Mouse (Mus musculus): ENCODE measurements around the gene Ctbs.
A peak's percentile ranks its signal among the peaks of the same experiment; 100 is the strongest.

Gene Ctbs

DNA sequence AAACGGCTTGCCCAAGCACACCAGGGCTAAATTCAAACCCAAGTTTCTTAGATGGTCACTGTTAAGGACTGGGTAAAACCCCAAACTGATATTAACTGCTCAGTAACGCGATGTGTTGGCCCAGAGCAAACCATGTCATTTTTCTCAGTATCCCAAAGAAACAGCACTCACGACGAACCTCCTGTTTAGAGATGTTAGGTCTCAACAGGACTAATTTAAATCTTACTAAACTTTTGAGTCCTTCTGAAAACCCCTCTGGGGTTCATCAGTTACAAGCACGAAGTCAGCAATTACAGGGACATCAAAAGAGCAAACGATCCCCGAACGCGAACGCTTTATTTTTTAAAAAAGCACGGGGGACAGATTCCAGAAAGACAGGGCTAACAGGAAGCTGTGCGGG lies 49.4 kb downstream of the Ctbs start:
- DNase-seq (ENCODE audit: low spot score in 2 of 2): no peak

DNA sequence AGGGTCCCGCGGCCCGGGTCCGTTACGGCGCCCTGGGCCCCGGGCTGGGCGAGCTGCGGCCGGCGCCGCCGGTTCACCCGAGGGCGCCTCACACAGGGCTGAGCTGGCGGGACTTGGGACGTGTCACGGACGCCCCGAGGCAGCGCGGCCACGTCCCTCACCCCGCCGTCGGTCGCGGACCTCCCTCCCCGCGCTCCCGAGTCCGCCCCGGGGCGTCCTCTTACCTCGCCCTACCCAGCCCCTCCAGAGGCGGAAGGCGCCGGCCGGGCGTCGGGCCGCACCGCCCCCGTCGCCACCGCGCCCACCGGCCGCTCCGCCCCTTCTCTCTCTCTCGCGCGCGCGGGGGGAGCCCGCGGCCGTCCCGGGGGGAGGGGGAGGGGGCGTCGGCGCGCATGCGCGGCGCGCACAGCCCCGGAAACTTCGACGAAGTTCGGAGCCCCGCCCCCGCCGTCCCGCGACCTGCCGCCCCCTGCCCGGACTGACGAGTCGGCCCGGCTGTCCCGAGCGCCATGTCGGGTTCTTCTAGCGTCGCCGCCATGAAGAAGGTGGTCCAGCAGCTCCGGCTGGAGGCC lies 49.9 kb downstream of the Ctbs start, which contains the start of the genes Spata1 and Gng5:
Spata1 (minus strand) TSS at position 323 of the 572 bp plus-strand sequence.
Gng5 (plus strand) TSS at position 377 of the 572 bp plus-strand sequence.
- DNase-seq (ENCODE audit: low spot score in 2 of 2): peak; percentile 81 to 92

DNA sequence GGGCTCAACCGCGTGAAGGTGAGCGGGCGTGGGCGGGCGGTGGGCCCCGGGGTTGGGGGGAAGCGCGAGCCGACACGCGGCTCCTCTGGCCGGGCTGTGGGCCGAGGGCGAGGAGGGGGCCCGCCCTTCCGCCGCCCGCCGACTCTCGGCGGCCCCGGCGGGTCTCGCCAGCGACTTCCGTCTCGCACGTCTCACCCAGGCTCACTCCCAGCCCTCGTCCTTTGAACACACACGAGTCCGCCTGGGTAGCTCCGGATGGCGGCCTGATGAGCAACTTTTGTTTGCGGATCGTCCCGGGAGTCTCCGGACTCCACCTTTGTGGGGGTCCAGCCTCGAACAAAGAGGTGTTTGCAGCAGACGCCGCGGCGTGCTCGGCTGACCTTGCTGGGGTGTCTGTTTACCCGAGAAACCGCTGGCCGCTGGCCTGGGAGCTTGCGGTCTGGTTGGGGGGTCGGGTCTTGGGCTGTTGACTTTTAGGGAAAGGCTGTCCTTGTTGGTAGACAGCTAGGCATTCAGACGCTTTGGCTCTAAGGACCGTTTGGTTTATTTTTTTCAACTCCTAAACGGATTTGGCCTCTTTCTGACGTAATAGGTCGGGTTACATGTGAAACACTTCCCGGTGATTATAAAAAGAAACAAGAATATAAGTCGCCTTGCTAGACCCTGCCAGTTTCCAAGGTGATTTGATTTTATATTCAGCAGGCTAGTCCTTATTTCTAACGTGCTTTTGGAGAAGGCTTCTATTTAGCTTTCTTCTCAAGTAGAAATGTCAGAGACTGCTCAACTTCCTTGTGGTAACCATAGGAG lies 50.6 kb downstream of the Ctbs start:
- peak; percentile 70 to 73 for DNase-seq (ENCODE audit: low spot score in 2 of 2)

DNA sequence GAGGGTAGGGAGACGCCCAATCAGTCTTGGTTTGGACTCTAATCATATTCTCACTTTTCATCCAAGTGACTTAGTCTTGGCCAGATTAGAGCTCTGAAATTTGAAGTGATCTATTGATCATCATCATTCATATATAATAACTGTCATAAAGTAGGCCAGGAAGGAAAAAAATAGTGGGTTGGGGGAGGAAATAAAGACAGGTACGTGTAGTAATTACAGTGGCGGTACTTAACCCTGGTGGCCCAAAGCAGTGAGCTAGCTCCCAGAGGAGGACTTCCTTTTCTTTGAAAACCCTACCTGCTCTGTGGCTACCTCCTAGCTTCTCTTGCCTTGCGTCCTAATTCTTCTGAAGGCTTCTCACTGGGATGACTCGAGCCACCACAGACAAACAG lies 51.2 kb downstream of the Ctbs start:
- DNase-seq (ENCODE audit: low spot score in 2 of 2): no peak

DNA sequence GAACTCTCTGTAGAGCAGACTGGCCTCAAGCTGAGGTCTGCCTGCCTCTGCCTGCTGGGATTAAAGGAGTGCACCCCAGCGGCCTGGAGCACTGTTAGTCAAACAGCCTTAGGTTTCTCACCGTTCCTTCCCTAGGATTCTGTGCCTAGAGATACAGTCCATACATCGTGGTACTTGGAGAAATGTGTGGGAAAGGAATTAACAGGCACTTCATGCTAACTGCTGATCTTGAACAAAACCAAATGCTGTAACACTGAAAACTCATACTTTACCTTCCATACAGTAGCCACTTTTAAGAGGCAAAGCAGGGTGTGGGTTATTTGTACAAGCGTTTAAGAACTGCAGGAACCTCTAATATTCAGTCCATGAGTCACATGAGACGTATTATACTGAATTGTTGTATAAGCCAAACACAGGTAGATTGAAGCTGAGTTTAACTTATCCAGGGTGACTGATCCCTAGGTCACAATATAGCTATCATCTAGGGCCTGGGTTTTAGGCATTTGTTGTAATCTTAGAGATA lies 52.1 kb downstream of the Ctbs start:
- no peak for DNase-seq (ENCODE audit: low spot score in 2 of 2)

DNA sequence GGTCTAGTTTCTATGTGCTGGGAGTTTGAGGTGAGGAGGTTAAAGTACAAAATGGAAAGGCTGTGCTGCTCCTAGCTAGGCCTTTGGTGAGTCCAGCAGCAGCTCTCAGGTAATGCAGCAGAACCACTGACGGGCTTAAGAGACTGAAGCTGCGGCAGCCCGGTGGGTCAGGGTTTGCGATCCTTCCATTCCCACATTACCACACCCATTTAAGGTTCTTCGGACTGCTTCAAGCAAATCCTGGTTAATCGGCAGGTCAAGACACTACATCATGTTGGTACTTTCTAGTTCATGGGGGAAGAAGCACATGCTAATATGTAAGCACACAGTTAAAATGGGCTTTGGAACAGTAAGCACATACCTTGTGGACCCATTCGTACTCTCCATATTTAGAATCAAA lies 57.1 kb downstream of the Ctbs start:
- DNase-seq (ENCODE audit: low spot score in 2 of 2): no peak

Measured in spleen, postnatal 10 days (tissue).